Mouse (Mus musculus): ENCODE data around the gene Ptgis.

DNA sequence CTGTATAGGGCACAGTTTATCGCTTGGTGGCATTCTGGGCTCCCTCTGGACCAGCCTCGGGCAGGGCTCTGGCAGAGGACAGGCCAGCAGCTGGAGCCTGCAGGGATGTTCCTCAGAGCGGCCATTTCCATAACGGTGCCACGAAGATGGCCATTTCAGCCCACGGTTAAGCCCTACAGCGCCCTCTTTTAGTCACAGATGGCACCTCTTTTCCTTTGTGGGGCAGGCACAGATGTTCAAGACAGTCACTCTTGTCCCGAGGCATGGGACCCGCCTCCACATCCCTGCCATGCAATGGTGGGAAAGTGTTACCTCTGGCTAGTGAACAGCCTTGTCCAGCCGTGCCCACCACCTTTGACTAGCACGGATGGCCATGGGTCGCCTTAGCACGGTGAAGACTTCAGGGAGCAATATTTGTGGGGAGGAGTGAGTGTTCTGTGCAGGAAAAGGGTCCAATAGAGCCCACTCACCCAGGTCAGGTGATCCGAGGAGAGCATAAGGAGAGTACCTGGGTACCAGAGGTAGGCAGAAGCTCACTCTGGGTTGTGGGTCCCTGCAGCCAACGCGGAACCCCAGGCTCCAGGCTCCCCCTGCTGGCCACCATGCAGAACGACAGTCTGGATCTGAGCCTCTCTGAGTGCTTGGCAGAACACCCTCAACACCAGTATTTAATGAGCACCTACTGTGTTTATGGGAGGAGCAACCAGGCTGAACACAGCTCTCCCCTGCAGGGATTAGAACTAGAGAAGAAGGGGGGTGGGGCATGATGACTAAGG is 38.5 kb upstream of the Ptgis start:
- TF ChIP-seq CTCF (IDR thresholded peaks at IDR 0.05; ENCODE audit: control insufficient read depth, insufficient read depth, low read length) (peak; percentile 94), POLR2A (IDR thresholded peaks at IDR 0.05; ENCODE audit: borderline replicate concordance, control insufficient read depth, low read depth, low read length) (no peak)
